Mouse (Mus musculus) G1E (cell line): ENCODE results near the gene Fibp.

Source experiments
- CTCF ChIP-seq: IDR thresholded peaks from 2 replicates; pipeline ENCODE4 v1.5.1; 2012; ENCODE audit warnings: low read depth, low read length, inconsistent platforms, mixed read lengths
- GATA1 ChIP-seq: IDR thresholded peaks from 2 replicates; pipeline ENCODE4 v1.6.1; 2012; ENCODE audit warnings: borderline replicate concordance, low read length, inconsistent platforms, mixed read lengths
- POLR2AphosphoS5 ChIP-seq: IDR thresholded peaks from 2 replicates; pipeline ENCODE4 v1.6.1; 2012; ENCODE audit warnings: low read depth, low read length, inconsistent platforms; ENCODE audit not compliant: insufficient replicate concordance
- TAL1 ChIP-seq: conservative IDR thresholded peaks from 2 replicates; pipeline ENCODE4 v1.6.1; 2012; ENCODE audit warnings: low read depth, low read length, inconsistent platforms, mixed read lengths

DNA sequence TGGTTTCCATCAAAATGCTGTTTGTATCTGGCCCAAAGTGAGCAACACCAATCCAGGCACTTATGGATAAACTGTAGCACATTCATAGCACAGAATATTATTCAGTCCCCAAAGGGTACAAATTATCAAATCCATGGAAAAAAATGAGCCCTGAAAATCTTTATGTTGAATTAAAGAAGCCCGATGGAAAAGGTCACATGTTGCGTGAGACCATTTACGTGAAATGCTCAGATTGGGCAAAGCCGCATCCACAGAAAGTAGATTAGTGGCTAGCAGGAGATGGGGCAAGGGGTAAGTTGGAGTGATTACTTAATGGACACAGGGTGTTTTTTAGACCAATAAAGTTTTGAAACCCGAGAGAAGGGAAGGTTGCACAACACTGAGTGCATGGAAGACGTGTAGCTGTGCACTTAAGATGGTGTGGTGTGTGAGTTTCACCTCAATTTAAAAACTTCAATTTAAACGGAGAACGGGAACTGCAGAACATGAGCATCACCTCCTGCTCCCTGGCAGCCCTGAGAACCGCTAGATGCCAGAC lies 16.0 kb upstream of the Fibp start:
- TF ChIP-seq CTCF (no peak), TAL1 (no peak), POLR2AphosphoS5 (no peak), GATA1 (no peak)
